Mouse (Mus musculus): ENCODE measurements around the gene Cib1.

GRCm38 (mm10) chr7:80204362-80204761 lies 28.3 kb downstream of the Cib1 start:
- TF ChIP-seq CTCF (IDR thresholded peaks at IDR 0.05): no peak
- TF ChIP-seq EP300 (IDR thresholded peaks at IDR 0.05): no peak
